Mouse (Mus musculus) retina, postnatal 7 days (tissue): ENCODE measurements around the gene Arap1.

Source experiments
- DNase-seq: peaks from one replicate; pipeline ENCODE4 v3.0.0-alpha.2; 2012; ENCODE audit warnings: low read depth, low spot score

The Arap1 gene

GRCm38 (mm10) chr7:101362791-101363191 is 14.9 kb downstream of the Arap1 start:
- DNase-seq, result no peak

- DNase-seq, result no peak
These were observed 16.0 kb downstream of the Arap1 start for GRCm38 (mm10) chr7:101363914-101364313.

GRCm38 (mm10) chr7:101367901-101368852 is 20.3 kb downstream of the Arap1 start:
- DNase-seq, result no peak

DNA sequence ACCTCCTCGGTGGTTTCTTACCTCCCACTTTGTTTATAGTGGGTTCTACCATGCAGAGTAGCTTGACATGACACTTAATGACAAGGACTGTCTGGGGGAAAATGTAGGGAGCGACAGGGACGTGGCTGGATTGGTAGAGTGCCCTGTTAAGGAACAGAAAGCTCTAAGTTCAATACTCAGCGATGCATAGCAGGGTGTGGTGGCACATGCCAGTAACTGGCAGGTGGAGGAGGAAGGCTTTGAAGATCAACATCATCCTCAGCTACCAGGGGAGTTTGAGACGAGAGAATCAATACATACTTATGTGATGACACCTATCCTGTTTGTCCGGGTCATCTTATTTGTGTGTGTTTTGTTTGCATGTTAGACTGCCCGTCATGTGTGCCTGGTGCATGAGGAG is 21.8 kb downstream of the Arap1 start:
- no peak for DNase-seq

DNA sequence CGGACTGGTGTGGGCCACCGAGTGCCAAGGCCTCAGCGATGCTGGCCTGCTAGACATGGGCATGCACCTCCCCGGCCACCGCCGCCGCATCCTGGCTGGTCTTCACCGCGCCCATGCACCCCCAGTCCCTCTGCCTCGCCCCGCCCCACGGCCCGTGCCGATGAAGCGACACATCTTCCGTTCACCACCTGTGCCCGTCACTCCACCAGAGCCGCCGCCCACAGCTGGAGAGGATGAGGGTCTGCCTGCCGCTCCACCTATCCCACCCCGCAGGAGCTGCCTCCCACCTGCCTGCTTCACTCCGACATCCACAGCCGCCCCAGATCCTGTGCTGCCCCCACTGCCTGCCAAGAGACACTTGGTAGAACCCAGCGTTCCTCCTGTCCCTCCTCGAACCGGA is 25.2 kb downstream of the Arap1 start:
- no peak for DNase-seq

DNA sequence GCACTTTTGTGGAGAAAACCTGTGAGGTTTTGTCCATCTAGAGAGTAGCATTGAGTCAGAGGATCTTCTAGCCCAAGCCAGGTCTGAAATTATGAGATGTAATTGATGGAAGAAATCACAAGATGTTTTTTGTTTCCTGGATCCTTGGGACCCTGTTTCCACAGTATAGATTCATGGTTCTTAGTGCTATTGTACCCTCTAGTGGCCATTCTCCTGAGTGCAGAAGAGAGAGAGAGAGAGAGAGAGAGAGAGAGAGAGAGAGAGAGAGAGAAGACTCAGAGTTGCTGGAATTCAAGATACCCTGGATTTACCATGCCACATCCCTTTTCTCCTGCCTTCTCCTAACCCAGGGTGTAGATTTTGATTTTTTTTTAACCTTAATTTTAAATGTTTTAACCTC is 26.3 kb downstream of the Arap1 start:
- peak; percentile 73 for DNase-seq

DNA sequence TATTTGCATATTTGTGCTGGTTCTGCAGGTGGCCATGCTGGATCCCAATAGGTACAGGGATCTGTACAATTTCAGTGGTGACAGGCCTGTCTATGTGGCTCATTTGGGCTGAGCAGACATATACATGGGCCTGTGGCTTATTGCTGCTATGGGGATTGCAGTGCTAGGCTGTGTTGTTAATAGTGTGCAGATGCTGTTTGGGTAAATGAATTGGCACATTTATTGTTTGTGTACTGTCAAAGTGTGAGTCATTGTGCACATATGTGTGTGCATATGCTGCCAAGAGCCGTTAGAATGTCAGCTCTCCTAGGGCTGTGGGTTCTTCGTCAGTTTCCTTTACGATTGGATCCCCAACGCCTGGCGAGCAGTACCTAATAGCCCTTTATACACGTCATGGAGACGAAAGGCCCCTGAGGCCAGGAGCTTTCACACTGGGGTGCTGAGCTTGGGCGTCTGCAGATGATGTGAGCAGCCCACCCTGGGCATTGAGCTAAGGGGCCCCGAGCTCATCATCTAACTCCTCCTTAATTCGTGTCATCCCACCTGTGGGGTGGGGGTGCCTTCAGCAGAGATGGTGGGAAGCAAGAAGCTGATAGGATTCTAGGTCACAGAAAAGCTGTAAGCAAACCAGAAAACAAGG is 29.0 kb downstream of the Arap1 start:
- no peak for DNase-seq

- DNase-seq, result peak; percentile 70
These were observed 29.9 kb downstream of the Arap1 start for GRCm38 (mm10) chr7:101377741-101378262.

GRCm38 (mm10) chr7:101378285-101378684 is 30.4 kb downstream of the Arap1 start:
- no peak for DNase-seq

DNA sequence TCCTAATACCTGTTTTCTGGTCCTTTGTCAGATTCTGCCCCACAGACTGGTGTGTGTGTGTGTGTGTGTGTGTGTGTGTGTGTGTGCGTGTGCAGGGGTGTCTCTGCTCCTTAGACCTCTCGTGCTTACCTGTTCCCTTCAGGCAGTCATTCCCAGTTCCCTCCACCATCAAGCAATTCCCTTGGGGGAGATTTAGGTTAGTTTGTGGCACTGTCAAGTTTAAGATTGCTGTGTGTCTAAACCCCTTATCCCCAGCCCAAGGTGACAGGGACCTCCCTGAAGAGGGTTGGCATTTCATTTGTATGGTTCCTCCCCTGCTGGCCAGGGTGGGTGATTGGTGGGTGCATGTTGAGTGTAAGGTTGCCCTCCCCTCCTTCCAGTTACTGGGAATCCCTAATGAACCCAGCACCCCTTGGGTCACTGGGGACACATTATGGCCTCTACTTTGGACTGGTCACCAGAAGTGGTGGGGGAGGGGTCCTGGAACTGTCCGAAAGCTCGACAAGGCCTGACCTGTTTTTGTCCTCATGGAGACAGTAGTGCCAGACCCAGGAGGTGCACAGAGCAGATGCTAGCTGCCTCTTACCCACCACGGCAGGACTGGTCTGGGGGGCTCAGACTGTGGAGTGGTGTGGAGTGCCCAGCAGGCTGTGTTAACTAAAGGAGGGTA is 31.1 kb downstream of the Arap1 start:
- DNase-seq, result no peak

DNA sequence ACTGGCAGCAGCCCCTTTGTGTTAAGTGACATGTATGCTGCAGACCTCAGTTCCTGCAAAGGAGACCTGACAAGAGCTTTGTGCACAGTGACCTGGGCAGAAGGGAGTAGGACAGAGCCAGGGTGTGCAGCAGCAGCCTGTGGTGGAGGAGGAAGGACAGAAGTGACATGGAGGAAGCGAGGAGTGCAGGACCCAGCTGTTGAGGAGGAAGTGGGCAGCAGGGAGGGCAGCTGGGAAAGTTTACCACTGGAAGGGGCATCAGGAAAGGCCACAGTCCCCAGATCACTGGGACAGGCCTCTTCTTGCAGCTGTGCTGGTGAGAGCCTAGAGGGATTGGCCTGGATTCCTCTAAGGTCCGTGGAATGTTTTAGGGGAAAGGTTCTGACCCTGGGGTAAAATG is 31.9 kb downstream of the Arap1 start:
- no peak for DNase-seq

GRCm38 (mm10) chr7:101381512-101381911 is 33.6 kb downstream of the Arap1 start:
- DNase-seq, result no peak

GRCm38 (mm10) chr7:101382378-101382777 is 34.5 kb downstream of the Arap1 start:
- no peak for DNase-seq

DNA sequence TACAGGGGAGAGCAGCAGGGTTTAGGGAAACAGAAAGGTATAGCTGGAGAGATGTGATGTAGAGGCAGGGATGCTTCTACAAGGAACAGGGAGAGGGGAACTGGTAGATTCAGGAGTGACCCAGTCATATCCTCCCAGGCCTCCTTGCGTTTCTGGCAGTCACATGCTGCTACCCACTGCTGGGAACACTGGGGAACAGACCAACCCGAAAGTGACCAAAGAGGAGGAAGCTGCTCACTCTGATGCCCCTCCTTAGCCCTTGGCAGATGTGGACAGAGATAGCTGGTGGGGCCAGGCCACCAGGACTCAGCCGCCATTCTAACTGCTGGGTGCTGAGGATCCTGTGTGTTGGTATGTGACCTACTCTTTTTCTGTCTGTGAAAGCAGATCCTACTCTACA is 35.9 kb downstream of the Arap1 start:
- DNase-seq, result no peak

- DNase-seq, result no peak
These were observed 37.1 kb downstream of the Arap1 start for GRCm38 (mm10) chr7:101384931-101385330.

DNA sequence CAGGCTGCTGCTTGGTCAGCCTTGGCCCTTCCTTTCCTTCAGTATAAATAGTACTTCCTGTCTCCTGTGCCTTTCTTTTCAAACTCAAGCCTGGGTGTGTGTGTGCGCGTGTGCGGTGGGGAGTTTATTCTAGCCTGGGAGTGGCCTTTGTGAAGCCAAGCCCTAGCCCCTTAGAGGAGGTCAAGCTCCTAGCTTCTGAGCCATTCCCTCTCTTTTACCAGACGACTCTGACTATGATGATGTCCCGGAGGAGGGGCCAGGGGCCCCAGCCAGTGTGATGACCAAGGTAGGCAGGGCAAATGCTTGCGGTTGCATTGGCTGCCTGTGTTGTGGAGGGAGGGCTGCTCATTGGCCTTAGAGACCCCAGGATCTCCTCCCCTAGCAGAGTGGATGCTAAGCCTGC is 37.5 kb downstream of the Arap1 start:
- DNase-seq, result no peak

DNA sequence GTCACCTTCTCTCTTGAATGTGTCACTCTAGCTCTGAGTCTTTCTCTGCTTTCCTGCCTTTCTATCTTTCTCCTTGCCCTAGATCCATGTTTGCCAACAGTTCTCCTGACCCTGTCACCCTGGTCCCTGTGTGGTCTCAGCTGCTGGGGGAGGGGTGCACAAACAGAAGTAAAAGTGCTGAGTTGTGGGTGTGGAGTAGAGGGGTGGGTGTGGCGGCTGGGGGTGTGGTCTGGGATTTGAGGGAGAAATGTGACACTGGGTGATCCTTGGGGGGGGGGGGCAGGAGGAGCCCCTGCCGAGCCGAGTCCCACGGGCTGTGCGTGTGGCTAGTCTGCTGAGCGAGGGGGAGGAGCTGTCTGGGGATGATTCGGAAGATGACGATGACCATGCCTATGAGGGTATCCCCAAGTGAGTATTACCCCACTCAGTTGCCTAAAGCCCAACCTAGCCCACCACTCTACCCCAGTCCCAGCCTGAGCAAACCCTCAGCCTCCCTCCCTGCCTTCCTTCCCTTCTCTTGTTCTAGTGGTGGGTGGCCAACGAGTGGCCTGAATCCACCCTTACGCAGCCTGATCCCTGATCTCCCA is 38.1 kb downstream of the Arap1 start:
- no peak for DNase-seq

DNA sequence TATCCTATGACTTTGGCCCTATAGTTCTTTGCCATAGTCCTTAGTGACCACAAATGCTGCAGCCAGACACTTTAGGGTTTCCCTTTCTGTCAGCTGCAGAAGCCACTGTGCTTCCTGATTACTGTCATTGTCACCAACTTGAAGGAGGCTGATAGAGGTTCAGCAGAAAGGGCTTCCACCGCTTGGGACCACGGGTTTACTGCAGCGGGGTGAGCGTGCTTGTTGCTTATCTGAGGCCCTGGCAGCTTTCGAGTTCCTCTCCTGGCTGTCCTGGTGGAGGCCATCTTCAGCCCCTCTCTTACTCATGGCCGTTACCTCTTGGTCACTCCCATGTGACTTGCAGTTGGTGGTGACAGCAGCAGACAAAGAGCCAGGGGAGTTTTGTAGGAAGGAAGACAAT is 41.4 kb downstream of the Arap1 start:
- no peak for DNase-seq

- no peak for DNase-seq
These were observed 44.1 kb downstream of the Arap1 start for GRCm38 (mm10) chr7:101391909-101392479.

GRCm38 (mm10) chr7:101393015-101393414 is 45.1 kb downstream of the Arap1 start:
- no peak for DNase-seq

DNA sequence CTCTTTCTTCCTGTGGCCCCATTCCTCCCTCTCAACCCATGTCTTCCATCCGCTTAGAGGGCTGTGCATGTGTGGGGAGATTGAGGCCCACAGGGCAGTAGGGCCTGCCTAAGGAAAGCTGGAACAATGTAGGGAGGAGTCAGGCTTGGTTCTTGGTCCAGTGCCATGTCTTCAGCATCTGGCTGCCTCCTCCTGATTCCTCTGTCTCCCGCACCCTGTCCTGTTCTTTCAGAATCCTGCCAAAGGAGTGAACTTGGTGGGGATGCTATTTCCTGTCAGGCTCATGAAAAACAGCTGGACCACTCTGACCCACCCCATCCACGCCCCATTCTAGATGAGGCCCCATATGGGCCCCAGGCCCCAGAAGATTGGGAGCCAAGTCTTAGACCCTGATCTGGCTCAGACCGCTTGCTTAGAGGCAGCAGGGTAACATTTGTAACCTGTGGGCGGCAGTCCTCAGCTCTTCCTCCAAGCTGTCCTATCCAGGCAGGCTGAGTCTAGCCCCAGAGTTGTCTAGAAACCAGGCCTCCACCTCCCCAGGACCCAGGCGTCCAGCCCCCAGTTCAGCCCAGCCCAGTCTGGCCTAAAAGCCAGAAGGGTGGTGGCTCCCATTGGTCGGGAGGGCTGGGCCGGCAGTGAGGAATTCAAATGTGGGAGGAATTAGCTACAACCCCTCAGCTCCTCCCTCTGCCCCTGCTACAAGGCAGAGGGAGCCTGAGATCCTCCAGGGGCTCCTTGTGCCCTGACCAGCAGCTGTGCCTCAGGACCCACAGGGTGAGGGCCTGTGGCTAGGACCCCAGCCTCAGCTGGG is 46.0 kb downstream of the Arap1 start:
- no peak for DNase-seq
